Mouse (Mus musculus) heart, adult 2 months (tissue): ENCODE results near the gene Fkbp1b.

Experiments
- CTCF ChIP-seq: fragments of 200-600 bp; IDR thresholded peaks from 2 replicates; pipeline ENCODE4 v1.8.1; 2022; ENCODE audit warnings: antibody characterized with exemption, mild to moderate bottlenecking, moderate library complexity
- EP300 ChIP-seq: fragments of 200-500 bp; IDR thresholded peaks from 2 replicates; pipeline ENCODE4 v1.6.1; 2011; ENCODE audit warnings: low read depth, low read length, control low read depth; ENCODE audit not compliant: insufficient read depth
- POLR2A ChIP-seq: fragments of 200-500 bp; IDR thresholded peaks from 2 replicates; pipeline ENCODE4 v1.6.1; 2011; ENCODE audit warnings: mild to moderate bottlenecking, low read depth, low read length, control low read depth; ENCODE audit not compliant: insufficient read depth

GRCm38 (mm10) chr12:4875623-4876022 is 34.2 kb upstream of the Fkbp1b start:
- TF ChIP-seq EP300 (no peak), POLR2A (no peak), CTCF (no peak)
